ENCODE assay signal across 8 mouse cellular contexts in the genomic region with DNA sequence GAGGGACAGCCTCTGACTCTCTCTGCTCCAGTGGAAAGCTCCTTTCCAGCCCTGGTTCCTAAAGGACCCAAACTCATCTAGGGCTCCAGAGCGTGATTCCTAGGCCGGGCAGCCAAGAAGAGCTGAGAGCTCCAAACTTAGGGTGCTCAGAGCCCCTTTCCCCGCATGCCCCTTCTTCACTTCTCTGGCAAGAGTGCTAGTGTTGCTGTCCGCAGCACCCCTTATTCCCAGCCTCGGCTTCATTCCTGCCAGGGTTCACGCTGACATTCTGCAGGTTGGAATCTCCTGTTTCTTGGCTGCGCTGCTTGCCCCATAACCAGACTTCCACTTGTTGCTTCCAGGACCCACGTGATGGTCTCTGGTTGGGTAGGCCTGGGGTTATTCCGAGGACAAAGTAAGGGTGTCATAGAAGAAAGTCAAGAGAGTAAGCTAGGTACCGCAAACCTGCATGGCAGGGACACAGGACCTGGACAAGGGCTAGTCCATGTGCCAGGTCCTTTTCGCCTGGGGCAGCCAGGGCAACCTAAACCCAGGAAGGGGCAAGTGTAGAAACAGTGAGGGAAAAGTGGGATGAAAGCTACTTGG. TPM values are rescaled to one million over a fixed set of nuclear protein-coding genes. Genes with fewer than 3 reads are reported as not detected.
A peak's percentile ranks its signal among the peaks of the same experiment; 100 is the strongest.
DNase-seq lines count a peak whose midpoint lies in the region; ATAC-seq and TF ChIP-seq lines count a peak whose summit lies in the region.

No protein-coding gene starts in this region.

- peak overlapping the region; percentile 47 for H3K4me3 ChIP-seq in layer of hippocampus, adult 2 months
- H3K4me3 ChIP-seq in hindbrain, postnatal 0 days (ENCODE audit: low read length), result peak overlapping the region; percentile 34
- H3K4me3 ChIP-seq in midbrain, embryonic 14.5 days (replicated peaks; ENCODE audit: low read depth, low read length), result peak overlapping the region; percentile 32

- peaks cover 18% of the 10 kb centered on the region for H3K4me1 ChIP-seq in hindbrain, postnatal 0 days (ENCODE audit: insufficient read depth, low read length)
- peaks cover 13% of the 10 kb centered on the region for H3K4me1 ChIP-seq in midbrain, embryonic 14.5 days (ENCODE audit: control insufficient read depth, insufficient read depth, low read length)

- H3K27me3 ChIP-seq in hindbrain, postnatal 0 days (ENCODE audit: insufficient read depth, low read length), result peaks cover 51% of the 10 kb centered on the region
- H3K27me3 ChIP-seq in midbrain, embryonic 14.5 days (ENCODE audit: control insufficient read depth, insufficient read depth, low read length), result peaks cover 55% of the 10 kb centered on the region

- no peaks in the 10 kb centered on the region for H3K9me3 ChIP-seq in hindbrain, postnatal 0 days (ENCODE audit: low read length)
- H3K9me3 ChIP-seq in midbrain, embryonic 14.5 days (ENCODE audit: control insufficient read depth, low read length), result no peaks in the 10 kb centered on the region

- DNase-seq in layer of hippocampus, adult 2 months (ENCODE audit: low spot score in 2 of 2), result no peak
- DNase-seq in layer of hippocampus, postnatal 14 days (ENCODE audit: low spot score in 2 of 2), result no peak
- DNase-seq in embryo, embryonic 10.5 days (ENCODE audit: low spot score), result peak; percentile 38
- no peak for DNase-seq in hindbrain, postnatal 0 days (ENCODE audit: low spot score)
- peak; percentile 11 for DNase-seq in midbrain, embryonic 14.5 days
- DNase-seq in gastrocnemius, postnatal 4 days (ENCODE audit: low spot score in 2 of 2), result no peak
- no peak for DNase-seq in frontal cortex, postnatal 25 days (ENCODE audit: low spot score in 2 of 2)

- TF ChIP-seq CTCF in layer of hippocampus, adult 2 months (conservative IDR thresholded peaks at IDR 0.05), result no peak
- no peak for TF ChIP-seq CTCF in hindbrain, postnatal 0 days (IDR thresholded peaks at IDR 0.05; ENCODE audit: low read depth)

- H3K36me3 ChIP-seq in hindbrain, postnatal 0 days (ENCODE audit: insufficient read depth, low read length), result no peaks in the 10 kb centered on the region
- H3K36me3 ChIP-seq in midbrain, embryonic 14.5 days (ENCODE audit: control insufficient read depth, insufficient read depth, low read length), result no peaks in the 10 kb centered on the region

- WGBS in hindbrain, postnatal 0 days, result 5% methylated on average over 11 of the region's 11 CpGs
- 5% methylated on average over 11 of the region's 11 CpGs for WGBS in midbrain, embryonic 14.5 days

- no peak overlapping the region for H3K9ac ChIP-seq in hindbrain, postnatal 0 days (replicated peaks; ENCODE audit: low read length)
- no peak overlapping the region for H3K9ac ChIP-seq in midbrain, embryonic 14.5 days (replicated peaks; ENCODE audit: low read length)

- ATAC-seq in hindbrain, postnatal 0 days, result 0 out of 2 replicates have a peak, but pooled peaks have one; percentile 42
- ATAC-seq in midbrain, embryonic 14.5 days (ENCODE audit: low FRiP score, low TSS enrichment), result no peak
- ATAC-seq in monocyte, adult 5-6 weeks (replicated peaks; ENCODE audit: insufficient number of reproducible peaks, low FRiP score, low TSS enrichment, poor library complexity, severe bottlenecking), result no peak; the same call in 1 of the 2 replicates

- H3K4me2 ChIP-seq in hindbrain, postnatal 0 days (ENCODE audit: low read depth, low read length), result peak overlapping the region; percentile 86
- peak overlapping the region; percentile 57 for H3K4me2 ChIP-seq in midbrain, embryonic 14.5 days (ENCODE audit: low read length)

- no peak overlapping the region for H3K27ac ChIP-seq in layer of hippocampus, adult 2 months
- H3K27ac ChIP-seq in hindbrain, postnatal 0 days, result no peak overlapping the region
- no peak overlapping the region for H3K27ac ChIP-seq in midbrain, embryonic 14.5 days (replicated peaks; ENCODE audit: low read depth, low read length)

RNA-seq across cellular contexts. Expression of a gene that starts 0.6 kb away (rescaled TPM):
- under 1 TPM; 0.13 to 0.47 TPM for total RNA-seq in layer of hippocampus, adult 2 months (2021)
- under 1 TPM; 0.12 to 0.16 TPM for total RNA-seq in layer of hippocampus, postnatal 14 days (2021)
- total RNA-seq in hindbrain, postnatal 0 days (2014; rRNA removed), result not detected in 2 replicates
- 0.06 and 0.08 TPM in 2 replicates for polyA plus RNA-seq in hindbrain, postnatal 0 days (2015; fragmentation: Nextera tagmentation; extraction: Ambion mirVana)
- polyA plus RNA-seq in midbrain, embryonic 14.5 days (2014; fragmentation: Nextera tagmentation; extraction: Ambion mirVana), result 0.04 and 0.17 TPM in 2 replicates
- total RNA-seq in gastrocnemius, postnatal 4 days (2021), result 1 to 10 TPM; 1.2 to 2.0 TPM
- 25.5 to 42.0 TPM (median 29.8 TPM) in 3 replicates for total RNA-seq in monocyte, adult 5-6 weeks (2017)

Comparison
In these comparisons a context has a peak if more than half of its experiments do, and no peak if none do; other contexts are left out.
1. DNase-seq: peak in embryo, embryonic 10.5 days (single experiment) and midbrain, embryonic 14.5 days (single experiment); none in layer of hippocampus, adult 2 months (0 of 2), layer of hippocampus, postnatal 14 days (0 of 2), hindbrain, postnatal 0 days (single experiment), gastrocnemius, postnatal 4 days (0 of 2) and frontal cortex, postnatal 25 days (0 of 2).
2. Peak in every context shown above with its lines, with median percentiles within 50 percentile points of each other: H3K4me3 ChIP-seq.